12 mouse cellular contexts compared by ENCODE assay signal in genomic region chr19:53453317-53453947, GRCm38 (mm10).
A peak's percentile ranks its signal among the peaks of the same experiment; 100 is the strongest.
DNase-seq lines count a peak whose midpoint lies in the region; ATAC-seq and TF ChIP-seq lines count a peak whose summit lies in the region.
"Had no signal": no experiment of that assay in that cellular context is flagged by ENCODE, and none has a peak within 500 bp of the region (broad histone marks: within the 10 kb centered on the region; RNA-seq: fewer than 3 reads in every experiment).

No protein-coding gene starts in this region.

- TF ChIP-seq CTCF in midbrain, postnatal 0 days (IDR thresholded peaks at IDR 0.05), result no peak

- no peaks in the 10 kb centered on the region for H3K36me3 ChIP-seq in heart, embryonic 10.5 days
- H3K36me3 ChIP-seq in midbrain, postnatal 0 days (ENCODE audit: insufficient read depth, low read length), result no peaks in the 10 kb centered on the region
- no peaks in the 10 kb centered on the region for H3K36me3 ChIP-seq in midbrain, embryonic 15.5 days (replicated peaks)
- no peaks in the 10 kb centered on the region for H3K36me3 ChIP-seq in forebrain, embryonic 15.5 days
- H3K36me3 ChIP-seq: limb, embryonic 15.5 days; lung, embryonic 15.5 days had no signal

- H3K9me3 ChIP-seq in heart, embryonic 10.5 days, result no peaks in the 10 kb centered on the region
- H3K9me3 ChIP-seq in midbrain, postnatal 0 days (ENCODE audit: low read length), result no peaks in the 10 kb centered on the region
- H3K9me3 ChIP-seq in midbrain, embryonic 15.5 days, result no peaks in the 10 kb centered on the region
- H3K9me3 ChIP-seq in forebrain, embryonic 15.5 days, result no peaks in the 10 kb centered on the region
- H3K9me3 ChIP-seq: limb, embryonic 15.5 days; lung, embryonic 15.5 days had no signal

- H3K9ac ChIP-seq in midbrain, postnatal 0 days (replicated peaks; ENCODE audit: low read length, poor library complexity, severe bottlenecking), result no peak overlapping the region
- H3K9ac ChIP-seq in midbrain, embryonic 15.5 days, result no peak overlapping the region
- H3K9ac ChIP-seq in forebrain, embryonic 15.5 days (replicated peaks), result no peak overlapping the region
- H3K9ac ChIP-seq: limb, embryonic 15.5 days; lung, embryonic 15.5 days had no signal

- H3K27me3 ChIP-seq in heart, embryonic 10.5 days (ENCODE audit: insufficient read depth, poor library complexity, severe bottlenecking), result peaks cover 8% of the 10 kb centered on the region; the same call in 1 of the 2 replicates
- H3K27me3 ChIP-seq in midbrain, postnatal 0 days (ENCODE audit: insufficient read depth, low read length), result no peaks in the 10 kb centered on the region
- no peaks in the 10 kb centered on the region for H3K27me3 ChIP-seq in midbrain, embryonic 15.5 days (replicated peaks)
- H3K27me3 ChIP-seq in forebrain, embryonic 15.5 days, result no peaks in the 10 kb centered on the region
- H3K27me3 ChIP-seq: lung, embryonic 15.5 days had no signal

- intact Hi-C loops in heart, postnatal 36 days (cut with DNase I), result no loop called here

- no peak for DNase-seq in heart, embryonic 10.5 days (ENCODE audit: low spot score)
- DNase-seq in heart, postnatal 36 days, result no peak
- peak; percentile 47 for DNase-seq in midbrain, postnatal 0 days (ENCODE audit: low spot score)
- DNase-seq in kidney, postnatal 36 days, result no peak
- DNase-seq in adrenal gland, postnatal 36 days, result no peak
- DNase-seq in adrenal gland, adult 8-10 months, result no peak
- DNase-seq: kidney, postnatal 25 days had no signal

- H3K27ac ChIP-seq in heart, embryonic 10.5 days, result 0 out of 2 replicates have a peak overlapping the region, but pooled peaks have one; percentile 13
- no peak overlapping the region for H3K27ac ChIP-seq in midbrain, postnatal 0 days (ENCODE audit: low read depth, low read length)
- no peak overlapping the region for H3K27ac ChIP-seq in midbrain, embryonic 15.5 days
- 0 out of 2 replicates have a peak overlapping the region, but pooled peaks have one; percentile 3 for H3K27ac ChIP-seq in forebrain, embryonic 15.5 days (replicated peaks)
- H3K27ac ChIP-seq: limb, embryonic 15.5 days; lung, embryonic 15.5 days had no signal

- ATAC-seq in midbrain, postnatal 0 days (ENCODE audit: low FRiP score), result no peak
- ATAC-seq in midbrain, embryonic 15.5 days (replicated peaks), result no peak
- peak; percentile 9; the same call in 1 of the 2 replicates for ATAC-seq in forebrain, embryonic 15.5 days (replicated peaks)
- ATAC-seq: inflammation-experienced regulatory T-cells, adult 6 months had no signal

- no peak overlapping the region for H3K4me3 ChIP-seq in heart, embryonic 10.5 days
- H3K4me3 ChIP-seq in midbrain, postnatal 0 days (ENCODE audit: low read depth, low read length), result no peak overlapping the region
- no peak overlapping the region for H3K4me3 ChIP-seq in midbrain, embryonic 15.5 days
- no peak overlapping the region for H3K4me3 ChIP-seq in forebrain, embryonic 15.5 days
- H3K4me3 ChIP-seq: limb, embryonic 15.5 days; lung, embryonic 15.5 days had no signal

- WGBS in heart, embryonic 10.5 days, result 68% methylated on average over 13 of the region's 13 CpGs
- 71% methylated on average over 13 of the region's 13 CpGs for WGBS in midbrain, postnatal 0 days
- WGBS in midbrain, embryonic 15.5 days, result 63% methylated on average over 13 of the region's 13 CpGs
- 63% methylated on average over 13 of the region's 13 CpGs for WGBS in forebrain, embryonic 15.5 days

- no peak overlapping the region for H3K4me2 ChIP-seq in midbrain, postnatal 0 days (ENCODE audit: low read depth, low read length, poor library complexity, severe bottlenecking)
- no peak overlapping the region for H3K4me2 ChIP-seq in midbrain, embryonic 15.5 days
- H3K4me2 ChIP-seq in forebrain, embryonic 15.5 days (replicated peaks), result no peak overlapping the region
- H3K4me2 ChIP-seq: limb, embryonic 15.5 days; lung, embryonic 15.5 days had no signal

- H3K4me1 ChIP-seq in heart, embryonic 10.5 days, result peaks cover 47% of the 10 kb centered on the region
- no peaks in the 10 kb centered on the region for H3K4me1 ChIP-seq in midbrain, postnatal 0 days (ENCODE audit: insufficient read depth, low read length)
- H3K4me1 ChIP-seq in midbrain, embryonic 15.5 days, result peaks cover 4% of the 10 kb centered on the region; the same call in 1 of the 2 replicates
- peaks cover 28% of the 10 kb centered on the region for H3K4me1 ChIP-seq in forebrain, embryonic 15.5 days

Comparison
In these comparisons a context has a peak if more than half of its experiments do, and no peak if none do; other contexts are left out.
1. H3K27ac ChIP-seq: peak in heart, embryonic 10.5 days (single experiment) and forebrain, embryonic 15.5 days (single experiment); none in midbrain, postnatal 0 days (single experiment) and midbrain, embryonic 15.5 days (single experiment).